Mouse (Mus musculus): ENCODE measurements around the gene Lmod1. TPM values are rescaled to one million over a fixed set of nuclear protein-coding genes. Genes with fewer than 3 reads are reported as not detected.
"Not testable (repeated sequence)": the region's sequence is repeated elsewhere in the genome, so short reads cannot be mapped to it uniquely, and the experiment has no call there.

Lmod1 gene
- polyA plus RNA-seq, 1 experiment from 2014 or later = 0.16 TPM

DNA sequence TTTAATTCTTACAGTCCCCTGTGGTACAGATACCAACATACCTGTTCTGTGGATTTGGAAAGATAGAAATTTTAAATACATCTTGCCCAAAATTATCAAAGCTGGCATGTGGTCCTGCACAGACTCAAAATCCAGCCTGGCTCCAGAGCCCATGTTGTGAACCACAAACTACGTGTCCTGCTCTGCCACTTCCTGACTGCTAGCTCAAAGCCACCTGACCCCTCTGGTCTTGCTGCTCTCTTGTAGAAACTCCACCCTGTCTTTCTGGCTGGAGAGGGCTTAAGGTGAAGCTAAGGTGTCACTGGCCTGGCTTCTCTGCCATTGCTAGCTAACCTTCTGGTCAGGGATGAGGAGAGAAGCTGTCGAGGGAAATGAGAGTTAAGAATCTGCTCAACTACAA, 54.4 kb downstream of the Lmod1 start:
- no peak overlapping the region for H3K4me2 ChIP-seq
- DNase-seq (ENCODE audit: low spot score) (no peak), ATAC-seq (replicated peaks; ENCODE audit: low FRiP score) (no peak)
- 45% methylated on average over 2 of the region's 2 CpGs for WGBS
- H3K9me3 ChIP-seq (ENCODE audit: control insufficient read depth, low read length) = no peaks in the 10 kb centered on the region
- H3K27me3 ChIP-seq (replicated peaks; ENCODE audit: control insufficient read depth, insufficient read depth, low read length) = peaks cover 17% of the 10 kb centered on the region
- H3K9ac ChIP-seq (ENCODE audit: low read depth, low read length) = no peak overlapping the region
- no peak overlapping the region for H3K27ac ChIP-seq (ENCODE audit: low read depth, low read length)
- no peak overlapping the region for H3K4me3 ChIP-seq (ENCODE audit: low read depth, low read length)
- peaks cover 10% of the 10 kb centered on the region; the same call in 1 of the 2 replicates for H3K36me3 ChIP-seq (ENCODE audit: control insufficient read depth, insufficient read depth, low read length)
- H3K4me1 ChIP-seq (replicated peaks; ENCODE audit: control insufficient read depth, insufficient read depth, low read length) = peaks cover 12% of the 10 kb centered on the region

DNA sequence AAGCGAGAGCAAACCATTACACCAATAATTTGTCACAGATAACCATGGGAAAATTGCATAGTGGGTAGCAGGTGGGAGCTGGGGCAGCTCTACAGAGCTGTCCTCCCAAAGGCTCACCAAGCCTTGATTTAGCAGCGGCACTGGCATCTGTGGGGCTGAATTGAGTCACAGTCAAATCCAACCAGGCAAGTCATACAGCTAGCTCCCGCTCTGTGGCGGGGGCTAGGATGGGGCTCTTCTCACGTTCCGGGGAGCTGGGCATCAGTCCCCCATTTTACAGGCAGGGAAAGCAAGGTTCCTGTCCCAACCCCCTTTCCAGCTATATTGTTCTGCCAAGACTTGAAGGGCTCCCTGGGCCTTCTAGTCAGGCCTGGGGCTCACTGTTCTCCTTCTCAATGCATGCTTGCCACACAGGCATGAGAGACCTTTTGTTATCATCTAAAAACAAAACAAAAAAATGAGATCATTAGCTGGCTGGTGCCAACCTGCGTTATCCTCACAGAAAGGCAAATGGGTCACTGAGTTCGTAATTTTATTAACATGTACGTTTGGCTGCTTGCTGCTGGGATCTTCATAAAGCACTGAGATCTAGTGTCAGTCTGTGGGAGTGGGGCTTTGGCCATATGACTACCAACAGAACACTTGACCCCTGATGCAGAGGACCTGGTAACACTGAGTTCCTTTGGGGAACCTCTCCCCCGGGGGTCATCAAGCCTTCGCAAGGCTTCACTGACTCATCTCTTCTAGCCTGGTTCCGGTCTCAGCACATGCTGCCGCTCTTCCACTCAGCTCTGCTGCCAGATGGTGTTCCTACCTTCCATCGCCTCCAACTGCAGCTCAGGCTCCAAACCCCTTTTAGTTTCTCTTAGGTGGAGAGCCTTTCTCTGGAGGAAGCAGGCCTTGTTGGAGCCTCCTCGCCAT, 55.7 kb downstream of the Lmod1 start:
- H3K4me2 ChIP-seq = no peak overlapping the region
- 80% methylated on average over 15 of the region's 15 CpGs for WGBS
- no peak for ATAC-seq (replicated peaks; ENCODE audit: low FRiP score)
- peaks cover under 1% of the 10 kb centered on the region; the same call in 1 of the 2 replicates for H3K4me1 ChIP-seq (replicated peaks; ENCODE audit: control insufficient read depth, insufficient read depth, low read length)
- no peak overlapping the region for H3K27ac ChIP-seq (ENCODE audit: low read depth, low read length)
- H3K27me3 ChIP-seq (replicated peaks; ENCODE audit: control insufficient read depth, insufficient read depth, low read length) = peaks cover 6% of the 10 kb centered on the region
- H3K36me3 ChIP-seq (ENCODE audit: control insufficient read depth, insufficient read depth, low read length) = peaks cover 16% of the 10 kb centered on the region
- DNase-seq (ENCODE audit: low spot score) = no peak
- H3K9me3 ChIP-seq (ENCODE audit: control insufficient read depth, low read length) = no peaks in the 10 kb centered on the region
- no peak overlapping the region for H3K4me3 ChIP-seq (ENCODE audit: low read depth, low read length)
- no peak overlapping the region for H3K9ac ChIP-seq (ENCODE audit: low read depth, low read length)

DNA sequence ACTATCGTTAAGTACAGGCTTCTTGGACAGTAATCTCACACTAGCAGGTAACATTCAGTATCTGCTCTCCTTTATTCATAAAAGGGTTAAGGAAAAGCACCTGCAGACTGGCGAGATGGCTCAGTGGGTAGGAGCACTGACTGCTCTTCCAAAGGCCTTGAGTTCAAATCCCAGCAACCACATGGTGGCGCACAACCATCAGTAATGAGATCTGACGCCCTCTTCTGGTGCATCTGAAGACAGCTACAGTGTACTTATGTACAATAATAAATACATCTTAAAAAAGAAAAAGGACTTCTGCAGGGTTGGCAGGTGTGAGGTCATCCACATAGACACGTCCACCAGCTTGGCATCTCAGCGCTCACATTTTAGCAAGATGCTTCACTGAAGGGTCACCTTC, 57.0 kb downstream of the Lmod1 start:
- not testable (repeated sequence) for H3K27ac ChIP-seq (ENCODE audit: low read depth, low read length); H3K9ac ChIP-seq (ENCODE audit: low read depth, low read length); H3K4me2 ChIP-seq; H3K4me3 ChIP-seq (ENCODE audit: low read depth, low read length); H3K9me3 ChIP-seq (ENCODE audit: control insufficient read depth, low read length); H3K27me3 ChIP-seq (replicated peaks; ENCODE audit: control insufficient read depth, insufficient read depth, low read length); H3K4me1 ChIP-seq (replicated peaks; ENCODE audit: control insufficient read depth, insufficient read depth, low read length); DNase-seq (ENCODE audit: low spot score); ATAC-seq (replicated peaks; ENCODE audit: low FRiP score)
- H3K36me3 ChIP-seq (ENCODE audit: control insufficient read depth, insufficient read depth, low read length) = peaks cover 25% of the 10 kb centered on the region
- 60% methylated on average over 6 of the region's 6 CpGs for WGBS

DNA sequence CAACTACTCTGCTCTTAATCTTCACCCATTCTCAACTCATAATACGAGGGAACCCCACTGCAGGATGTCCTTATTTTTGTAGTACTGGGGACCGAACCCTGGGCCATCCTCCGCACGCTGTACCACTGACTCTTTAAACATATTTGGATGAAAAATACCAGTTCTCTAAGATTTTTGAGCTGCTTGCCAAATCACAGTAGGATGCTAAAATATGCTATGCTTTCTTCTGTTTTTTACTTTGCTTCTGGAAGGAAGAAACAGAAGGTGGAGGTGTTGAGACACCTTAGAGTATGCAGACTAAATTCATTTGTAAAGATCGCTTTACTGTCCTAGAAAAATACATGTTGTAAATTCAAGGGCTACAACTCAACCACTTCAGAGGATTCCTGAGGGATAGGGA, 59.6 kb downstream of the Lmod1 start:
- H3K27me3 ChIP-seq (replicated peaks; ENCODE audit: control insufficient read depth, insufficient read depth, low read length) = no peaks in the 10 kb centered on the region
- H3K9ac ChIP-seq (ENCODE audit: low read depth, low read length) = no peak overlapping the region
- no peaks in the 10 kb centered on the region for H3K4me1 ChIP-seq (replicated peaks; ENCODE audit: control insufficient read depth, insufficient read depth, low read length)
- no peak overlapping the region for H3K27ac ChIP-seq (ENCODE audit: low read depth, low read length)
- H3K4me2 ChIP-seq = no peak overlapping the region
- peaks cover 38% of the 10 kb centered on the region for H3K36me3 ChIP-seq (ENCODE audit: control insufficient read depth, insufficient read depth, low read length)
- H3K4me3 ChIP-seq (ENCODE audit: low read depth, low read length) = no peak overlapping the region
- 93% methylated on average over 5 of the region's 5 CpGs for WGBS
- no peak for DNase-seq (ENCODE audit: low spot score)
- no peak for ATAC-seq (replicated peaks; ENCODE audit: low FRiP score)
- no peaks in the 10 kb centered on the region for H3K9me3 ChIP-seq (ENCODE audit: control insufficient read depth, low read length)

DNA sequence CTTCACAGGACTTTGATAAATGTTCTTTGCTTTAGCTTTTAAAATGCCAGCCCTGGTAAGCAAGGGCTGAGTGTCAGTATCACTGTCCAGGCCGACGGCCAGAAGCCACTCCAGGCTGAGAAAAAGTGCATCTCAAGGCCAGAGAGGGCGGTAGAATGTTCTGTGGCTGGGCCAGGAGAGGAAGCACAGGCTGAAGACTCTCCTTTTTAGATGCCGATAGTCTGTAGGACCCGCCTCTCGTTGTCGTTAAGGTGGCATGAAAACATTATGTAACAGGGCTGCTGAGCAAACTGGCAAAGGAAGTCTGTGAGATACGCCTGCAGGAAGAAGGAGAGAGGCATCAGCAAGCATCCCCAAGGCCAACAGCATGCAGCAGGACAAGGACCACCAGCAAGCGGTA, 60.6 kb downstream of the Lmod1 start:
- H3K4me2 ChIP-seq = no peak overlapping the region
- no peak for ATAC-seq (replicated peaks; ENCODE audit: low FRiP score)

DNA sequence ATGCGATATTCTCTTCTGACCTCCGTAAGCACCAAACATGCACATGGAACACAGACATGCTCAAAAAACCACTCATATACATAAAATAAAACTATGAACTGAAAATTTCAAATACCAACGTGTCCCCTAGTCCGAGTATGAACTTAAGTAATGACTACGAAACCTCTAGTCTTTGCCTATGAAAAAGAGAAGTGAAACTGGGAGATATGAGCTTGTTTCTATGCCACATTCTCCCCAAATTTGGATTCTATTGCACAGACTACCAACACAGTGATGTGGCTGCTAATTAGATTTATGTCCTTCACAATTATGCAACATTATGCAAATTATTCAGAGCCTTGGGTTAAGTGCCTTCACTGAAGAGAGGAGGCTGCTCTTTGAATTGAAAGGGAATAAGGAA, 74.9 kb downstream of the Lmod1 start:
- ATAC-seq (replicated peaks; ENCODE audit: low FRiP score) (no peak), DNase-seq (ENCODE audit: low spot score) (no peak)
- H3K36me3 ChIP-seq (ENCODE audit: control insufficient read depth, insufficient read depth, low read length) = peaks cover 34% of the 10 kb centered on the region
- no peak overlapping the region for H3K27ac ChIP-seq (ENCODE audit: low read depth, low read length)
- H3K9ac ChIP-seq (ENCODE audit: low read depth, low read length) = no peak overlapping the region
- no peaks in the 10 kb centered on the region for H3K9me3 ChIP-seq (ENCODE audit: control insufficient read depth, low read length)
- H3K27me3 ChIP-seq (replicated peaks; ENCODE audit: control insufficient read depth, insufficient read depth, low read length) = no peaks in the 10 kb centered on the region
- no peaks in the 10 kb centered on the region for H3K4me1 ChIP-seq (replicated peaks; ENCODE audit: control insufficient read depth, insufficient read depth, low read length)
- H3K4me3 ChIP-seq (ENCODE audit: low read depth, low read length) = no peak overlapping the region
- 90% methylated on average over 5 of the region's 5 CpGs for WGBS
- no peak overlapping the region for H3K4me2 ChIP-seq

More for the DNA sequence above, 60.6 kb downstream of the Lmod1 start:
- H3K27ac ChIP-seq (ENCODE audit: low read depth, low read length) = no peak overlapping the region
- H3K27me3 ChIP-seq (replicated peaks; ENCODE audit: control insufficient read depth, insufficient read depth, low read length) = no peaks in the 10 kb centered on the region
- peaks cover 42% of the 10 kb centered on the region for H3K36me3 ChIP-seq (ENCODE audit: control insufficient read depth, insufficient read depth, low read length)
- H3K9me3 ChIP-seq (ENCODE audit: control insufficient read depth, low read length) = no peaks in the 10 kb centered on the region
- H3K4me3 ChIP-seq (ENCODE audit: low read depth, low read length) = no peak overlapping the region
- no peak for DNase-seq (ENCODE audit: low spot score)
- 87% methylated on average over 9 of the region's 9 CpGs for WGBS
- no peaks in the 10 kb centered on the region for H3K4me1 ChIP-seq (replicated peaks; ENCODE audit: control insufficient read depth, insufficient read depth, low read length)
- no peak overlapping the region for H3K9ac ChIP-seq (ENCODE audit: low read depth, low read length)

DNA sequence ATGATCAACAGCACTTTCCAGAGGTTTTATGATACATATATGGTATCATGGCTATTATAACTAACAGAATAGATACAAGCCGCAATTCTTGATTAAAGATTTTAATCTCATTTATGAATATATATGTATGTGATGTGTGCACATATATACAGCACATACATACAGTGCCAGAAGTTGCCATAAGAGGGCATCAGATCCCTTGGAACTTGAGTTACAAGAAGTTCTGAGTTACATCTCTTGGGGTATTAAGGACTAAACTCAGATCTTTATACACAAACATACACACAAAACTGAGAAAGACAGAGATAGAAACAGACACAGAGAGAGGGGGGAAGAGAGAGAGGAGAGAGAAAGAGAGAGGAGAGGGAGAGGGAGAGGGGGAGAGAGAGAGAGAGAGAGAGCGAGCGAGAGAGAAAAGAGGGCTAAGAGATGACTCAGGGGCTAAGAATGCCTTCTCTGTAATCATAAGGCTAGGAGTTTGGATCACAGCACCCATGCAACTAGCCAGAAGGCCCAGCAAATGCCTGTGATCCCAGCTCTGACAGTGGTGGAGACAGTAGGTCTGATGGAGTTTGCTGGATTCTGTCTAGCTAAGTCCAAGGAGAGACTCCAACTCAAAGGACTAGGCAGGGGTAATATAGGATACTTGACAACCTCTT, 77.0 kb downstream of the Lmod1 start:
- Histone ChIP-seq H3K27ac (ENCODE audit: low read depth, low read length) (no peak overlapping the region), H3K4me1 (replicated peaks; ENCODE audit: control insufficient read depth, insufficient read depth, low read length) (no peaks in the 10 kb centered on the region), H3K36me3 (ENCODE audit: control insufficient read depth, insufficient read depth, low read length) (peaks cover 33% of the 10 kb centered on the region), H3K9ac (ENCODE audit: low read depth, low read length) (no peak overlapping the region), H3K27me3 (replicated peaks; ENCODE audit: control insufficient read depth, insufficient read depth, low read length) (no peaks in the 10 kb centered on the region), H3K4me2 (no peak overlapping the region), H3K4me3 (ENCODE audit: low read depth, low read length) (no peak overlapping the region), H3K9me3 (ENCODE audit: control insufficient read depth, low read length) (no peaks in the 10 kb centered on the region)
- WGBS = 89% methylated on average over 3 of the region's 3 CpGs
- DNase-seq (ENCODE audit: low spot score) (no peak), ATAC-seq (replicated peaks; ENCODE audit: low FRiP score) (no peak)

DNA sequence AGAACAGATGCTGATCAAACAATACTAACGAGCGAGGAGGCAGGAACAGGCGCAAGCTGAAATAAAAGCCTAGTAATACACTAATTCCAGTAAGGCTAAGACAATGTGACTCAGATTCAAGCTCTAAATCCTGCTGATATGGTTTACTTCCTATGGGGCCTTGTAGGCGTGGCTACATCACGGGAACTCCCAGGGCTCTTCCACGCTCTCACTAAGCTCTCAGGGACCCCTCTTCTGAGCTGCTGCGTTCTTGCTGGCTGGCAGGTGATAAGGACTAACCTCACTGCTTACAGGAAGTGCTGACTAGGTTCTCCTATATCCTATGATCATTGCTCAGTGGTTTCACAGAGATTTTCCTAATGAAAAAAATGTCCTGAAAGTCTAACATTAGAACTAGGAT, 80.7 kb downstream of the Lmod1 start:
- H3K36me3 ChIP-seq (ENCODE audit: control insufficient read depth, insufficient read depth, low read length) = peaks cover 49% of the 10 kb centered on the region
- no peak overlapping the region for H3K4me2 ChIP-seq
- H3K27ac ChIP-seq (ENCODE audit: low read depth, low read length) = no peak overlapping the region
- H3K27me3 ChIP-seq (replicated peaks; ENCODE audit: control insufficient read depth, insufficient read depth, low read length) = no peaks in the 10 kb centered on the region
- no peak for ATAC-seq (replicated peaks; ENCODE audit: low FRiP score)
- no peaks in the 10 kb centered on the region for H3K4me1 ChIP-seq (replicated peaks; ENCODE audit: control insufficient read depth, insufficient read depth, low read length)
- 65% methylated on average over 7 of the region's 7 CpGs for WGBS
- DNase-seq (ENCODE audit: low spot score) = no peak
- H3K4me3 ChIP-seq (ENCODE audit: low read depth, low read length) = no peak overlapping the region
- no peak overlapping the region for H3K9ac ChIP-seq (ENCODE audit: low read depth, low read length)
- no peaks in the 10 kb centered on the region for H3K9me3 ChIP-seq (ENCODE audit: control insufficient read depth, low read length)
